Mouse (Mus musculus) limb, embryonic 12.5 days (tissue): ENCODE measurements around the gene 2010111I01Rik. TPM values are rescaled to one million over a fixed set of nuclear protein-coding genes. Genes with fewer than 3 reads are reported as not detected.

Experiments
- microRNA counts: library from miRNA; unstranded; fragments of <30 nt; microRNA quantifications from one replicate; lab custom pipeline; 2017
- microRNA-seq: library from miRNA; unstranded; fragments of <30 nt; microRNA quantifications from one replicate; pipeline ENCODE4, GENCODE M21; 2017
- polyA plus RNA-seq: library from polyadenylated mRNA; unstranded; fragments of >200 nt; fragmentation: Nextera tagmentation; extraction: Ambion mirVana; gene quantifications from 2 replicates; pipeline ENCODE4 v1.2.1, GENCODE M21; 2016

The 2010111I01Rik gene
- polyA plus RNA-seq, 1 experiment from 2014 or later = 207 TPM

MicroRNAs encoded within 50 kb of the gene (microRNA counts, 519-probe panel; counts per million panel counts)
- 5,541 counts per million, percentile 59 among the panel's probes with 10 or more counts for microRNA mmu-miR-23b (lab: Ali Mortazavi, UCI)
- microRNA mmu-miR-24 (lab: Ali Mortazavi, UCI) = 5,080 counts per million, percentile 50 among the panel's probes with 10 or more counts
- 4,267 counts per million, percentile 30 among the panel's probes with 10 or more counts for microRNA mmu-miR-27b (lab: Ali Mortazavi, UCI)

Small RNAs within 50 kb of the gene (microRNA-seq; reads per million reads assigned to microRNA genes)
- gene Mir23b (31,246 reads per million, percentile 98 among the genes with 10 or more reads in this experiment), gene Mir24-1 (not detected), gene Mir27b (2,914 reads per million, percentile 85 among the genes with 10 or more reads in this experiment), gene Mir3074-1 (not detected)

Other genes with a start within 250 kb of the 2010111I01Rik start
- gene Platr25, start 204.2 kb upstream of the 2010111I01Rik start, polyA plus RNA-seq = 38.5 and 45.0 TPM in 2 replicates
- gene Gm5141, start 179.1 kb upstream of the 2010111I01Rik start, polyA plus RNA-seq = 15.6 and 16.4 TPM in 2 replicates
- gene Fbp2, start 106.5 kb upstream of the 2010111I01Rik start, polyA plus RNA-seq = 0.73 and 1.1 TPM in 2 replicates
- gene Fbp1, start 76.6 kb upstream of the 2010111I01Rik start, polyA plus RNA-seq = 0.61 and 0.80 TPM in 2 replicates